Comparison of ENCODE assay signal across 21 mouse cellular contexts in genomic region chr4:48079285-48080039, GRCm38 (mm10). TPM values are rescaled to one million over a fixed set of nuclear protein-coding genes. Genes with fewer than 3 reads are reported as not detected.
DNase-seq lines count a peak whose midpoint lies in the region; ATAC-seq and TF ChIP-seq lines count a peak whose summit lies in the region.
"Had no signal": no experiment of that assay in that cellular context is flagged by ENCODE, and none has a peak within 500 bp of the region (broad histone marks: within the 10 kb centered on the region; RNA-seq: fewer than 3 reads in every experiment).

No protein-coding gene starts in this region.

- H3K4me1 ChIP-seq in forebrain, embryonic 16.5 days (replicated peaks; ENCODE audit: control insufficient read depth, insufficient read depth, low read length), result peaks cover 13% of the 10 kb centered on the region
- H3K4me1 ChIP-seq in midbrain, embryonic 14.5 days (ENCODE audit: control insufficient read depth, insufficient read depth, low read length), result peaks cover 6% of the 10 kb centered on the region; the same call in 1 of the 2 replicates
- H3K4me1 ChIP-seq: liver, embryonic 13.5 days had no signal

- peak; percentile 52 for ATAC-seq in forebrain, embryonic 16.5 days
- no peak; the same call in 1 of the 2 replicates for ATAC-seq in midbrain, embryonic 14.5 days (ENCODE audit: low FRiP score, low TSS enrichment)
- ATAC-seq in inflammation-experienced regulatory T-cells, adult 6 months, result no peak
- ATAC-seq: intestine, postnatal 0 days had no signal

- no peak overlapping the region for H3K9ac ChIP-seq in forebrain, embryonic 16.5 days (replicated peaks; ENCODE audit: low read depth, low read length)
- no peak overlapping the region for H3K9ac ChIP-seq in midbrain, embryonic 14.5 days (replicated peaks; ENCODE audit: low read length)
- H3K9ac ChIP-seq: embryonic facial prominence, embryonic 15.5 days; heart, embryonic 13.5 days; kidney, embryonic 15.5 days; limb, embryonic 13.5 days; liver, embryonic 13.5 days; lung, embryonic 14.5 days had no signal

- no peaks in the 10 kb centered on the region for H3K36me3 ChIP-seq in forebrain, embryonic 16.5 days (ENCODE audit: control insufficient read depth, insufficient read depth)
- H3K36me3 ChIP-seq in midbrain, embryonic 14.5 days (ENCODE audit: control insufficient read depth, insufficient read depth, low read length), result no peaks in the 10 kb centered on the region
- H3K36me3 ChIP-seq: embryonic facial prominence, embryonic 15.5 days; heart, embryonic 13.5 days; kidney, embryonic 15.5 days; limb, embryonic 13.5 days; liver, embryonic 13.5 days had no signal

- H3K27ac ChIP-seq in layer of hippocampus, adult 2 months, result peak overlapping the region; percentile 15; the same call in 1 of the 2 replicates
- H3K27ac ChIP-seq in forebrain, embryonic 16.5 days (ENCODE audit: low read length), result no peak overlapping the region
- H3K27ac ChIP-seq in midbrain, embryonic 14.5 days (replicated peaks; ENCODE audit: low read depth, low read length), result peak overlapping the region; percentile 14
- H3K27ac ChIP-seq: embryonic facial prominence, embryonic 15.5 days; heart, embryonic 13.5 days; kidney, embryonic 15.5 days; limb, embryonic 13.5 days; liver, embryonic 13.5 days had no signal

- no peak overlapping the region for H3K4me3 ChIP-seq in layer of hippocampus, adult 2 months
- H3K4me3 ChIP-seq in forebrain, embryonic 16.5 days (replicated peaks; ENCODE audit: low read length), result no peak overlapping the region
- no peak overlapping the region for H3K4me3 ChIP-seq in midbrain, embryonic 14.5 days (replicated peaks; ENCODE audit: low read depth, low read length)
- H3K4me3 ChIP-seq: embryonic facial prominence, embryonic 15.5 days; heart, embryonic 13.5 days; kidney, embryonic 15.5 days; limb, embryonic 13.5 days; liver, embryonic 13.5 days had no signal

- peak; percentile 12 to 38 for DNase-seq in cerebellum, postnatal 10 days
- DNase-seq in cerebellum, postnatal 25 days, result no peak
- DNase-seq in layer of hippocampus, adult 2 months (ENCODE audit: low spot score in 2 of 2), result no peak
- DNase-seq in layer of hippocampus, adult 11-12 months (ENCODE audit: low spot score), result no peak
- DNase-seq in midbrain, embryonic 14.5 days, result peak; percentile 44
- no peak for DNase-seq in embryo, embryonic 10 days (ENCODE audit: low spot score)
- DNase-seq: adrenal gland, postnatal 25 days; cerebellum, adult 2 months; heart, postnatal 4 days; kidney, postnatal 4 days; liver, embryonic 13.5 days; lung, embryonic 14.5 days; lung, postnatal 36 days; right cerebral cortex, postnatal 4 days had no signal

- WGBS in forebrain, embryonic 16.5 days, result 35% methylated on average over 8 of the region's 8 CpGs
- 21% methylated on average over 8 of the region's 8 CpGs for WGBS in midbrain, embryonic 14.5 days

- TF ChIP-seq CTCF in layer of hippocampus, adult 2 months (conservative IDR thresholded peaks at IDR 0.05), result no peak

- H3K4me2 ChIP-seq in forebrain, embryonic 16.5 days (ENCODE audit: low read length), result no peak overlapping the region
- H3K4me2 ChIP-seq in midbrain, embryonic 14.5 days (ENCODE audit: low read length), result no peak overlapping the region
- H3K4me2 ChIP-seq: embryonic facial prominence, embryonic 15.5 days; heart, embryonic 13.5 days; kidney, embryonic 15.5 days; limb, embryonic 13.5 days; liver, embryonic 13.5 days; lung, embryonic 14.5 days had no signal

- H3K9me3 ChIP-seq in forebrain, embryonic 16.5 days (ENCODE audit: control insufficient read depth, low read length), result no peaks in the 10 kb centered on the region
- no peaks in the 10 kb centered on the region for H3K9me3 ChIP-seq in midbrain, embryonic 14.5 days (ENCODE audit: control insufficient read depth, low read length)
- H3K9me3 ChIP-seq: embryonic facial prominence, embryonic 15.5 days; heart, embryonic 13.5 days; kidney, embryonic 15.5 days; limb, embryonic 13.5 days; liver, embryonic 13.5 days had no signal

- H3K27me3 ChIP-seq in forebrain, embryonic 16.5 days (replicated peaks; ENCODE audit: control insufficient read depth, insufficient read depth, low read length), result no peaks in the 10 kb centered on the region
- no peaks in the 10 kb centered on the region for H3K27me3 ChIP-seq in midbrain, embryonic 14.5 days (ENCODE audit: control insufficient read depth, insufficient read depth, low read length)
- H3K27me3 ChIP-seq: embryonic facial prominence, embryonic 15.5 days; kidney, embryonic 15.5 days; limb, embryonic 13.5 days had no signal

RNA-seq across cellular contexts. Expression of gene Nr4a3, which starts 34.5 kb away (rescaled TPM):
- total RNA-seq in layer of hippocampus, adult 2 months (2021), result 10 to 100 TPM; 63.5 to 68.7 TPM
- 7.7 and 8.8 TPM in 2 replicates for polyA plus RNA-seq in forebrain, embryonic 16.5 days (2015; fragmentation: Nextera tagmentation; extraction: Ambion mirVana)
- 1.1 and 1.4 TPM in 2 replicates for polyA plus RNA-seq in midbrain, embryonic 14.5 days (2014; fragmentation: Nextera tagmentation; extraction: Ambion mirVana)
- 1 to 10 TPM; 1.9 to 3.6 (median 2.7) TPM for polyA plus RNA-seq in inflammation-experienced regulatory T-cells, adult 6 months (2017; shearing (Covaris generic))
- polyA plus RNA-seq: liver, embryonic 13.5 days had no signal

RNA-seq across cellular contexts. Expression of gene Stx17, which starts 45.3 kb away (rescaled TPM):
- 10 to 100 TPM; 18.1 to 22.7 TPM for total RNA-seq in layer of hippocampus, adult 2 months (2021)
- polyA plus RNA-seq in forebrain, embryonic 16.5 days (2015; fragmentation: Nextera tagmentation; extraction: Ambion mirVana), result 19.6 and 21.2 TPM in 2 replicates
- 25.6 and 27.4 TPM in 2 replicates for polyA plus RNA-seq in midbrain, embryonic 14.5 days (2014; fragmentation: Nextera tagmentation; extraction: Ambion mirVana)
- 10 to 100 TPM in 1 of 3 experiments, 1 to 10 TPM in 2; 9.4 to 15.4 (median 9.5) TPM for polyA plus RNA-seq in inflammation-experienced regulatory T-cells, adult 6 months (2017; shearing (Covaris generic))

Comparison
In these comparisons a context has a peak if more than half of its experiments do, and no peak if none do; other contexts are left out.
1. DNase-seq: peak in cerebellum, postnatal 10 days (2 of 2) and midbrain, embryonic 14.5 days (single experiment); none in cerebellum, postnatal 25 days (0 of 2), layer of hippocampus, adult 2 months (0 of 2), layer of hippocampus, adult 11-12 months (single experiment) and embryo, embryonic 10 days (single experiment).